Mouse (Mus musculus) bone marrow, adult 2 months (tissue): ENCODE measurements around the gene Fbxo7.

Experiments used
- CTCF ChIP-seq: fragments of 200-500 bp; IDR thresholded peaks from 2 replicates; pipeline ENCODE4 v1.5.1; 2011; ENCODE audit warnings: low read length, control low read depth; ENCODE audit not compliant: control insufficient read depth, insufficient read depth
- POLR2A ChIP-seq: fragments of 200-500 bp; IDR thresholded peaks from 2 replicates; pipeline ENCODE4 v1.6.1; 2011; ENCODE audit warnings: low read depth, mild to moderate bottlenecking, control low read depth, low read length, borderline replicate concordance; ENCODE audit not compliant: control insufficient read depth

DNA sequence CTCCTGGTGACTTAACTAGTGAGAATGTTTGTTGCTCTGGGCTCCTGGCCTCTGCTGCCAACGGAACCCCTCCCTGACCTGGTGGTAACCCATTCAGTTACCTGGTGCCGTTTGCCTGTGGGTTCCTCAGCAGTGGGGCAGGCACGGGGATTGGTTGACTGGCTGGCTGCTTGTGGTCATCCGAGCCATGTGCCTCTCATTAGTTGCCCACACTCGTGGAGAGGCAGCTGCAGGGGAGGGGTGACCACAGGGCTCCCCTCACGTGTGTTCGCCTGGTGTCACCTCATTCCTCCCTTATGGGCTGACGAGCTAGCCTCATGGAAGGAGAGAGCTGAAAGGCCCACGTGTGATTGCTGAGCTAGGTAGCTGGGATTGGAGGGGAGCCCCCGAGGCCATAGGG lies 46.1 kb downstream of the Fbxo7 start:
- TF ChIP-seq CTCF = no peak
- no peak for TF ChIP-seq POLR2A
